In the genomic region with DNA sequence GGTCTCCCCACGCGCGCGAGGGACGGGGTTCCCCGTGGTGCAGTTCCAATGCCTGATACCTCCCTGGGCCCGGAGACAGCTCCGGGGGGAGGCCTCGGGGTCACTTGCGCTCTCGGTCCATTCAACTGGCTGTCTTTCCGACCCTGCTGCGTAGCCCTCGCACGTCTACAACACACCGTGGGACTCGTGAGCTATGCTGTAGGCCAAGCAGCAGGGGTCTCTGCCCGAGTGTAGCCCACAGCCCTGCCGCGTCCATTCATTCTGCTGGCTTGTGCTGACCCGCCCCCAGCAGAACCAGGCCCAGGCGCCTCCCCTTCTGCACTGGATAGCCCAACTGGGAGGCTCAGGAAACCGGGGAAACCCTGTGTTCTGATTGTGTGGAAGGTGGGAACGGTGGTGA, we compare ENCODE assay signal across 8 mouse cellular contexts. TPM values are rescaled to one million over a fixed set of nuclear protein-coding genes. Genes with fewer than 3 reads are reported as not detected.
A peak's percentile ranks its signal among the peaks of the same experiment; 100 is the strongest.
DNase-seq lines count a peak whose midpoint lies in the region; TF ChIP-seq lines count a peak whose summit lies in the region.

No protein-coding gene starts in this region.

- H3K4me2 ChIP-seq in myocyte (ENCODE audit: low read depth) = peak overlapping the region; percentile 95

- no peak for DNase-seq in left cerebral cortex, adult 2 months (ENCODE audit: extremely low spot score in 1 of 2, low spot score in 2 of 2)
- DNase-seq in left cerebral cortex, adult 8-10 months (ENCODE audit: low spot score in 2 of 2) = no peak
- DNase-seq in brain, adult 2 months (ENCODE audit: low read depth, low spot score) = peak; percentile 27
- DNase-seq in heart, postnatal 4 days = peak; percentile 54
- DNase-seq in liver, adult 2 months (ENCODE audit: extremely low read depth, low read depth, low spot score) = peak; percentile 6
- DNase-seq in T-cell, adult 2 months (ENCODE audit: low spot score) = no peak
- DNase-seq in right cerebral cortex, adult 2 months (ENCODE audit: low spot score in 2 of 2) = no peak

- no peaks in the 10 kb centered on the region for H3K36me3 ChIP-seq in liver, adult 2 months (ENCODE audit: control insufficient read depth, insufficient read depth, low read length)
- no peaks in the 10 kb centered on the region for H3K36me3 ChIP-seq in myocyte (ENCODE audit: control insufficient read depth, insufficient read depth)

- peak overlapping the region; percentile 12 for H3ac ChIP-seq in myocyte (ENCODE audit: control insufficient read depth, insufficient read length)

- no peak for TF ChIP-seq POLR2A in liver, adult 2 months (IDR thresholded peaks at IDR 0.05; ENCODE audit: extremely low read depth, insufficient read depth, low read length)
- no peak for TF ChIP-seq POLR2A in myocyte (IDR thresholded peaks at IDR 0.05; ENCODE audit: insufficient read length, low read depth)

- intact Hi-C loops in left cerebral cortex, adult 2 months (cut with DNase I) = loop anchor here (2.0 to 5.0 kb wide), 3 partner anchors 70 to 158 kb away; partner anchors contain the start of genes Apmap and Gins1

- 0 out of 2 replicates have a peak, but pooled peaks cover 3% of the 10 kb centered on the region for H3K4me1 ChIP-seq in liver, adult 2 months (ENCODE audit: control insufficient read depth, insufficient read depth, low read length)

- H3K27ac ChIP-seq in left cerebral cortex, adult 2 months = peak overlapping the region; percentile 94
- H3K27ac ChIP-seq in liver, adult 2 months (replicated peaks; ENCODE audit: insufficient read depth, low read depth, low read length) = peak overlapping the region; percentile 32; the same call in 1 of the 2 replicates

- H3K27me3 ChIP-seq in liver, adult 2 months (ENCODE audit: control insufficient read depth, insufficient read depth, low read length) = no peaks in the 10 kb centered on the region
- H3K27me3 ChIP-seq in myocyte (ENCODE audit: control insufficient read depth, insufficient read depth, insufficient read length) = peaks cover 20% of the 10 kb centered on the region

- under 1% methylated on average over 24 of the region's 24 CpGs for WGBS in liver, adult 2 months

- no peaks in the 10 kb centered on the region for H3K79me2 ChIP-seq in liver, adult 2 months (ENCODE audit: control insufficient read depth, insufficient read depth, low read length)
- no peaks in the 10 kb centered on the region for H3K79me2 ChIP-seq in myocyte (ENCODE audit: control insufficient read depth, insufficient read depth)

- peak overlapping the region; percentile 93 for H3K4me3 ChIP-seq in left cerebral cortex, adult 2 months
- H3K4me3 ChIP-seq in liver, adult 2 months (ENCODE audit: insufficient read depth, low read depth, low read length) = peak overlapping the region; percentile 71
- H3K4me3 ChIP-seq in myocyte = peak overlapping the region; percentile 48

- no peak for TF ChIP-seq CTCF in left cerebral cortex, adult 2 months (IDR thresholded peaks at IDR 0.05)
- TF ChIP-seq CTCF in liver, adult 2 months (IDR thresholded peaks at IDR 0.05; ENCODE audit: low read depth, low read length) = no peak

- H3K9ac ChIP-seq in liver, adult 2 months (ENCODE audit: low read depth, low read length) = peak overlapping the region; percentile 82

TF ChIP-seq in myocyte, 11 proteins besides CTCF, POLR2A, EP300 and RAD21:
- TF ChIP-seq E2F4 (IDR thresholded peaks at IDR 0.05; ENCODE audit: insufficient read depth) (no peak), MYOD1 (IDR thresholded peaks at IDR 0.05; ENCODE audit: control insufficient read depth in 1 of 3, insufficient read length in 2 of 3, low read depth in 2 of 3) (no peak), MAX (IDR thresholded peaks at IDR 0.05; ENCODE audit: low read depth) (no peak), SRF (IDR thresholded peaks at IDR 0.05; ENCODE audit: control insufficient read depth, insufficient read length, low read depth) (no peak), USF1 (IDR thresholded peaks at IDR 0.05; ENCODE audit: low read depth) (no peak), CEBPB (IDR thresholded peaks at IDR 0.05; ENCODE audit: insufficient read depth, poor library complexity, severe bottlenecking) (no peak), TCF3 (IDR thresholded peaks at IDR 0.05; ENCODE audit: insufficient read length, low read depth) (no peak), POLR2AphosphoS2 (IDR thresholded peaks at IDR 0.05; ENCODE audit: insufficient read length, low read depth) (no peak), TCF12 (IDR thresholded peaks at IDR 0.05; ENCODE audit: insufficient read depth, poor library complexity, severe bottlenecking) (no peak), MYOG (IDR thresholded peaks at IDR 0.05; ENCODE audit: control insufficient read depth in 1 of 3, insufficient read depth in 1 of 3, insufficient read length in 2 of 3, low read depth in 2 of 3) (no peak), REST (IDR thresholded peaks at IDR 0.05; ENCODE audit: insufficient read depth, insufficient read length) (no peak)

RNA-seq across cellular contexts. Expression of gene Entpd6, which starts 0.4 kb away (rescaled TPM):
- 10 to 100 TPM; 46.5 to 51.5 TPM for total RNA-seq in left cerebral cortex, adult 2 months (2021)
- 10 to 100 TPM; 45.8 to 48.9 (median 47.7) TPM for total RNA-seq in left cerebral cortex, adult 8-10 months (2022)
- total RNA-seq in heart, postnatal 4 days (2021) = 10 to 100 TPM; 16.9 to 18.0 TPM
- total RNA-seq in liver, adult 2 months (2014; rRNA removed) = 3.9 and 6.6 TPM in 2 replicates
- polyA plus RNA-seq in liver, adult 2 months (2012; rRNA removed) = 8.4 and 8.9 TPM in 2 replicates
- 8.8 TPM for polyA plus RNA-seq in myocyte (2012; fragmentation: generic; extraction: Trizol)

RNA-seq across cellular contexts. Expression of gene Pygb, which starts 37.3 kb away (rescaled TPM):
- 100 to 1,000 TPM; 126 to 127 TPM for total RNA-seq in left cerebral cortex, adult 2 months (2021)
- total RNA-seq in left cerebral cortex, adult 8-10 months (2022) = 100 to 1,000 TPM; 143 to 172 (median 150) TPM
- 100 to 1,000 TPM; 344 to 352 TPM for total RNA-seq in heart, postnatal 4 days (2021)
- total RNA-seq in liver, adult 2 months (2014; rRNA removed) = 4.8 and 6.0 TPM in 2 replicates
- 2.5 and 3.3 TPM in 2 replicates for polyA plus RNA-seq in liver, adult 2 months (2012; rRNA removed)
- polyA plus RNA-seq in myocyte (2012; fragmentation: generic; extraction: Trizol) = 23.8 TPM

Comparison
In these comparisons a context has a peak if more than half of its experiments do, and no peak if none do; other contexts are left out.
1. DNase-seq: peak in brain, adult 2 months (single experiment), heart, postnatal 4 days (single experiment) and liver, adult 2 months (single experiment); none in left cerebral cortex, adult 2 months (0 of 2), left cerebral cortex, adult 8-10 months (0 of 2), T-cell, adult 2 months (single experiment) and right cerebral cortex, adult 2 months (0 of 2).
2. RNA of gene Pygb, which starts 37.3 kb away (total RNA-seq): 344 to 352 TPM in heart, postnatal 4 days, 143 to 172 TPM in left cerebral cortex, adult 8-10 months and 126 to 127 TPM in left cerebral cortex, adult 2 months; 4.8 to 6.0 TPM in liver, adult 2 months; every median in the first group is over 10 times any median in the second.
3. Peak in every context shown above with its lines, with median percentiles within 50 percentile points of each other: H3K4me3 ChIP-seq.